Mouse (Mus musculus): ENCODE results near the gene Pou2f1. TPM values are rescaled to one million over a fixed set of nuclear protein-coding genes. Genes with fewer than 3 reads are reported as not detected.

Gene Pou2f1
- total and polyA plus RNA-seq, 2 experiments from 2014 or later: 21.5 to 27.2 TPM

GRCm38 (mm10) chr1:166031673-166032547, 29.4 kb upstream of the Pou2f1 start:
- H3K4me1 ChIP-seq (ENCODE audit: insufficient read depth, low read length): no peaks in the 10 kb centered on the region
- no peak for DNase-seq (ENCODE audit: low spot score)
- no peaks in the 10 kb centered on the region for H3K9me3 ChIP-seq (ENCODE audit: low read length)
- ATAC-seq (ENCODE audit: low FRiP score): no peak
- no peaks in the 10 kb centered on the region for H3K27me3 ChIP-seq (ENCODE audit: insufficient read depth, low read length)
- no peak for TF ChIP-seq CTCF (IDR thresholded peaks at IDR 0.05)
- no peak overlapping the region for H3K4me3 ChIP-seq (ENCODE audit: low read depth, low read length)
- no peak overlapping the region for H3K9ac ChIP-seq (replicated peaks; ENCODE audit: low read length, poor library complexity, severe bottlenecking)
- WGBS: 78% methylated on average over 7 of the region's 7 CpGs
- H3K4me2 ChIP-seq (ENCODE audit: low read depth, low read length, poor library complexity, severe bottlenecking): no peak overlapping the region
- no peak overlapping the region for H3K27ac ChIP-seq (ENCODE audit: low read depth, low read length)
- H3K36me3 ChIP-seq (ENCODE audit: insufficient read depth, low read length): no peaks in the 10 kb centered on the region

- ATAC-seq (ENCODE audit: low FRiP score): no peak
- WGBS: 24% methylated on average over 4 of the region's 4 CpGs
- Histone ChIP-seq H3K4me1 (ENCODE audit: insufficient read depth, low read length) (no peaks in the 10 kb centered on the region), H3K27me3 (ENCODE audit: insufficient read depth, low read length) (no peaks in the 10 kb centered on the region), H3K9ac (replicated peaks; ENCODE audit: low read length, poor library complexity, severe bottlenecking) (no peak overlapping the region), H3K9me3 (ENCODE audit: low read length) (no peaks in the 10 kb centered on the region), H3K4me3 (ENCODE audit: low read depth, low read length) (no peak overlapping the region), H3K27ac (ENCODE audit: low read depth, low read length) (no peak overlapping the region), H3K4me2 (ENCODE audit: low read depth, low read length, poor library complexity, severe bottlenecking) (no peak overlapping the region), H3K36me3 (ENCODE audit: insufficient read depth, low read length) (no peaks in the 10 kb centered on the region)
- no peak for DNase-seq (ENCODE audit: low spot score)
- TF ChIP-seq CTCF (IDR thresholded peaks at IDR 0.05): no peak
Measured at GRCm38 (mm10) chr1:166023981-166024380, 21.5 kb upstream of the Pou2f1 start.

- H3K36me3 ChIP-seq (ENCODE audit: insufficient read depth, low read length): no peaks in the 10 kb centered on the region
- no peak overlapping the region for H3K9ac ChIP-seq (replicated peaks; ENCODE audit: low read length, poor library complexity, severe bottlenecking)
- no peaks in the 10 kb centered on the region for H3K4me1 ChIP-seq (ENCODE audit: insufficient read depth, low read length)
- no peaks in the 10 kb centered on the region for H3K9me3 ChIP-seq (ENCODE audit: low read length)
- no peak for DNase-seq (ENCODE audit: low spot score)
- no peak overlapping the region for H3K27ac ChIP-seq (ENCODE audit: low read depth, low read length)
- no peak overlapping the region for H3K4me2 ChIP-seq (ENCODE audit: low read depth, low read length, poor library complexity, severe bottlenecking)
- no peak overlapping the region for H3K4me3 ChIP-seq (ENCODE audit: low read depth, low read length)
- H3K27me3 ChIP-seq (ENCODE audit: insufficient read depth, low read length): no peaks in the 10 kb centered on the region
- no peak for TF ChIP-seq CTCF (IDR thresholded peaks at IDR 0.05)
- no peak for ATAC-seq (ENCODE audit: low FRiP score)
- 89% methylated on average over 4 of the region's 4 CpGs for WGBS
Measured at GRCm38 (mm10) chr1:166017203-166017602, 14.7 kb upstream of the Pou2f1 start.

GRCm38 (mm10) chr1:166016306-166016705, 13.8 kb upstream of the Pou2f1 start:
- no peak for ATAC-seq (ENCODE audit: low FRiP score)
- no peak overlapping the region for H3K9ac ChIP-seq (replicated peaks; ENCODE audit: low read length, poor library complexity, severe bottlenecking)
- no peak overlapping the region for H3K27ac ChIP-seq (ENCODE audit: low read depth, low read length)
- no peaks in the 10 kb centered on the region for H3K27me3 ChIP-seq (ENCODE audit: insufficient read depth, low read length)
- WGBS: 59% methylated on average over 4 of the region's 4 CpGs
- H3K4me3 ChIP-seq (ENCODE audit: low read depth, low read length): no peak overlapping the region
- no peaks in the 10 kb centered on the region for H3K36me3 ChIP-seq (ENCODE audit: insufficient read depth, low read length)
- no peak overlapping the region for H3K4me2 ChIP-seq (ENCODE audit: low read depth, low read length, poor library complexity, severe bottlenecking)
- DNase-seq (ENCODE audit: low spot score): no peak
- no peaks in the 10 kb centered on the region for H3K4me1 ChIP-seq (ENCODE audit: insufficient read depth, low read length)
- TF ChIP-seq CTCF (IDR thresholded peaks at IDR 0.05): no peak
- H3K9me3 ChIP-seq (ENCODE audit: low read length): no peaks in the 10 kb centered on the region

GRCm38 (mm10) chr1:166014530-166014929, 12.1 kb upstream of the Pou2f1 start:
- no peaks in the 10 kb centered on the region for H3K9me3 ChIP-seq (ENCODE audit: low read length)
- no peaks in the 10 kb centered on the region for H3K36me3 ChIP-seq (ENCODE audit: insufficient read depth, low read length)
- TF ChIP-seq CTCF (IDR thresholded peaks at IDR 0.05): no peak
- H3K27ac ChIP-seq (ENCODE audit: low read depth, low read length): no peak overlapping the region
- WGBS: 75% methylated on average over 5 of the region's 5 CpGs
- H3K4me2 ChIP-seq (ENCODE audit: low read depth, low read length, poor library complexity, severe bottlenecking): no peak overlapping the region
- no peaks in the 10 kb centered on the region for H3K4me1 ChIP-seq (ENCODE audit: insufficient read depth, low read length)
- DNase-seq (ENCODE audit: low spot score) (no peak), ATAC-seq (ENCODE audit: low FRiP score) (no peak)
- no peak overlapping the region for H3K9ac ChIP-seq (replicated peaks; ENCODE audit: low read length, poor library complexity, severe bottlenecking)
- H3K27me3 ChIP-seq (ENCODE audit: insufficient read depth, low read length): no peaks in the 10 kb centered on the region
- no peak overlapping the region for H3K4me3 ChIP-seq (ENCODE audit: low read depth, low read length)

- H3K9me3 ChIP-seq (ENCODE audit: low read length): no peaks in the 10 kb centered on the region
- no peaks in the 10 kb centered on the region for H3K4me1 ChIP-seq (ENCODE audit: insufficient read depth, low read length)
- no peak overlapping the region for H3K4me2 ChIP-seq (ENCODE audit: low read depth, low read length, poor library complexity, severe bottlenecking)
- DNase-seq (ENCODE audit: low spot score): no peak
- H3K36me3 ChIP-seq (ENCODE audit: insufficient read depth, low read length): no peaks in the 10 kb centered on the region
- H3K27me3 ChIP-seq (ENCODE audit: insufficient read depth, low read length): no peaks in the 10 kb centered on the region
- no peak for TF ChIP-seq CTCF (IDR thresholded peaks at IDR 0.05)
- no peak overlapping the region for H3K9ac ChIP-seq (replicated peaks; ENCODE audit: low read length, poor library complexity, severe bottlenecking)
- H3K4me3 ChIP-seq (ENCODE audit: low read depth, low read length): no peak overlapping the region
- no peak overlapping the region for H3K27ac ChIP-seq (ENCODE audit: low read depth, low read length)
- ATAC-seq (ENCODE audit: low FRiP score): no peak
- WGBS: 96% methylated on average over 1 of the region's 1 CpGs
Measured at GRCm38 (mm10) chr1:166010106-166010505, 7.6 kb upstream of the Pou2f1 start.
